Mouse (Mus musculus): ENCODE results near the gene Syngr2.

Gene Syngr2

DNA sequence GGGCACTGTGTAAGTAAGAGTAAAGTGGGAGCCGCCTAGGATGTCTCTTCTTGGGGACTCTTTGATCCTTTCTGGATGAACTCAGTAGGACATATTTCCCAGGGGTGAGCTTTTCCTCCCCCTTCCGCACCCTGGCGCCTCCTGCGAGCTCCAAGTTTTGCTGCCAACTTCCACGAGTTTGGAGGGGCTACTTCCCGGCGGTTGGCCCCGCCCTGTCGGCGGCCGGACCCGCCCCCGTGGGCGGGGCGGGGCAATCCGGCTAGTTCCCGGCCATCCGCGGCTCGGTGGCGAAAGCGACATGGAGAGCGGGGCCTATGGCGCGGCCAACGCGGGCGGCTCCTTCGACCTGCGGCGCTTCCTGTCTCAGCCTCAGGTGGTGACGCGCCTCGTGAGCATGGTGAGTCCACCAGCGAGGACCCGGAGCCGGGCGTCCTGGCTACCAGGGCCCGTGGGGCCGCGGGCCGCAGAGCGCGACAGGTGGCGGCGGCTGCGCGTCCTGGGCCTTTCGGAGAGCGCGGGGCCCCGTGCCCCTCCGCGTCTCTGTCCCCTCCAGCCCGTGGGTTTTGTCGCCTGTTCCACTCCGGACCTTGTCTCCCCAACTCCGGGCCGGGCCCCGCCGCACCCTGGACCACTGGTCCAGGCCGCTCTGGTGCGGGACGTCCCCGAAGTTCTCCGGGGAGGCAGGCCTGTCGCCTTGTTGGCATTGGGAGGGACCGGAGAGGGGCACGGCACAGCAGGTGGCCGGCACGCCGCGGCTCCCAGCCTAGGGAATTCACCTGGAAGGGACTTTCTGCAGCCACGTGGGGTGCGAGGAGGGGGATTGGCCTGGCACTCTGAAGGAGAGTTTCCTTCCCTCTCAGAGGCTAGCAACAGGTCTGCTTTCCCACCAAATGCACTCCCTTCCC lies at the start of gene Syngr2, which contains the start of gene Gm20708:
TSS of gene Syngr2 (plus strand) at position 262 of the 905 bp plus-strand sequence.
TSS of gene Gm20708 (plus strand) at position 262 of the 905 bp plus-strand sequence.
- DNase-seq (ENCODE audit: low read depth) = peak; percentile 71

DNA sequence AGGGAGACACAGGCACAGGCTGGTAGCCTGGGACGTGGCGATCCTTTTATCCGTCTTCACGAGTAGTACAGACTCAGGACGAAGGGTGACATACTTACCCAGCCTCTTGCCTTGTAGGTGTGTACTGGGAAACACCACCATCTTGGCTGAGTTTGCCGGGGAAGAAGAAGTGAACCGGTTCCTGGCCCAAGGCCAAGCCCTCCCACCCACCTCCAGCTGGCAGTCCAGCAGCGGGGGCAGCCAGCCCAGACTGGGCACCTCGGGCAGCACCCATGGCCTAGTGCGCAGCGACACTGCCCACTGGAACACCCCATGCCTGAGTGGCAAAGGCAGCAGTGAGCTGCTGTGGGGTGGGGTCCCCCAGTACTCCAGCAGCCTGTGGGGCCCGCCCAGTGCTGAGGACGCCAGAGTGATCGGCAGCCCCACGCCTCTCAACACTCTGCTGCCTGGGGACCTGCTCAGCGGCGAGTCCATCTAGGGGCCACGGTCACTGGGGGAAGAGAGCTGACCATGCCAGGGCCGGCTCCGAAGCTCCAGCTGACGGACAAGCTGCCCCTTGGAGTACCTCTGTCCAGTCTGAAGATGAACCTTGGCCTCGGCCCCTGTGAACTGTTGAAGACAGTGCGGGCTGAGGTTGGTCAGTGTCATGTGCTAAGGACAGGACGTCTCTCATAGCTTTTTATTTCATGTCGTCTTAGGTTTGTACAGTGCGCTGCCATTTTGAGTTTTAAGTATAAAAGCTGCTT lies 48.9 kb upstream of the Syngr2 start:
- no peak for DNase-seq (ENCODE audit: low read depth)

DNA sequence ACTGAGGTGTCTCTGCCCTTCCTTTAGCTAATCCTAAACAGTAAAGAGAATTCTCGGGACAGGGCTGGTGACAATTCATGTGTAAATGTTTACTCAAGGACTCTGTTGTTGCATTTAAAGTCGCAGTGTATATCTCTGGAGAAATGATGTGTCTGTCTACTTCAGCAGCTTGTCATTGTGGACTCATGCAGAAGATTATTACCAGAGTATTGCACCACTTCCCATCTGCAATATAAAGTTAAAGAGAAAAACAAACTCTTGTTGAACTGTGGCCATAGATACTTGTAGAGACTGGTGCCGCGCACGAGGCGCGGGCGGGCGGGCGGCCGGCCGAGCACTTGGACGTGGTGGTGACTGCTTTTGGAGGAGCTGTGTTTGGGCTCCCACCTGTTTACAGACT lies 47.7 kb upstream of the Syngr2 start:
- no peak for DNase-seq (ENCODE audit: low read depth)

DNA sequence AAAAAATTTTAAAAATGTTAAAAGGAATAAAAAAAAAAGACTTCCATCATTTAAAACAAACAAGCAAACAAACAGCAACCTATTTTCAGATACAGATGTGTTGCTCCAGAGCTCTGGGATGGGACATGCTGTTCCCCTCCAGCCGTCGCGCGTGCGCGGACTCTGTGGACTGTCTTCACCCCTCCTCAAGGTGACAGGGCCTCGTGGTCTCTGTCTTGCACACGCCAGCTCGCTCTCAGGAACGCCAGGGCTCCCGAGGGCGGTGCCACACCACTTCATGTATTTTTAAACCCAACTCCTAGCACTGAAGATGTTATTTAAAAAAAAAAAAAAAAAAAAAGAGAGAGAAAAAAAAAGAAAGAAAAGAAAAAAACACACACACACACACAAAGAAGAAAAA lies 47.2 kb upstream of the Syngr2 start:
- no peak for DNase-seq (ENCODE audit: low read depth)

DNA sequence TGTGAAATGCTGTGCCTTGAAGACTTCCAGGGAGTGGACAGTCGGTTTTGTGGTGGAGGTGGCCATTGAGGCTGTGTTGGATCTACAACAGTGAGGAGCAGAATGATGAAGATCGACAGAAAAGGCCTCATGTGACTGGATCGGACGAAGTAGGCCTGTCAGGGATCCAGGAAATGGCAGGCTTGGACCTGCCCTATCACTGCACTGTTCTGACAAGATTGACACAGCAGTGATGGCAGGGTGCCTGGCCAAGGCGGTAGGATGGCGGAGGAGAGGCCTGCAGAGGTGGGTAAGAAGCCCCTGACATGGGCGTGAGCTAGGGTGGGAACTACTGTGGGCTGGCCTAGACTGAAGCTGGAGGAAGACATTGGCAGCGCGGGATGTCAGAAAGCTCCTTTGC lies 45.1 kb upstream of the Syngr2 start:
- DNase-seq (ENCODE audit: low read depth) = no peak

DNA sequence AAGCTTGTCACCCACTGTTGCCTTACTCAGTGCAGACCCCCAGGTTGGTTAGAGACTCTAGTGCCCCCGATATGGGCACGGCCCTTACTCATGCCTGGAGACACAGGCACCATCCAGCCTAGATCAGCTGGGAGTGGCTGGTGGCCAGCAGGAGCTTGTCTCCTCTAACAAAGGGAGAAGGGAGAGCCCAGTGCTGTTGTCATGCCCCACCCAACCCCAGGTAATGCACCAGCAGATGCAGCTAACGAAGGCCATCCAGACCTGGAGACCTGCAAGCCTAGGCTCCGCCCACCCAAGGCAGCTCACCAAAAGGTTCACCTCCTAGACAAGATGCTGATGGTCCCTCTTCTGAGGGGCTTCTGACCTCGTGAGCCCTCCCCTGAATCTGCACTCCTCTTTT lies 44.1 kb upstream of the Syngr2 start:
- DNase-seq (ENCODE audit: low read depth) = no peak

DNA sequence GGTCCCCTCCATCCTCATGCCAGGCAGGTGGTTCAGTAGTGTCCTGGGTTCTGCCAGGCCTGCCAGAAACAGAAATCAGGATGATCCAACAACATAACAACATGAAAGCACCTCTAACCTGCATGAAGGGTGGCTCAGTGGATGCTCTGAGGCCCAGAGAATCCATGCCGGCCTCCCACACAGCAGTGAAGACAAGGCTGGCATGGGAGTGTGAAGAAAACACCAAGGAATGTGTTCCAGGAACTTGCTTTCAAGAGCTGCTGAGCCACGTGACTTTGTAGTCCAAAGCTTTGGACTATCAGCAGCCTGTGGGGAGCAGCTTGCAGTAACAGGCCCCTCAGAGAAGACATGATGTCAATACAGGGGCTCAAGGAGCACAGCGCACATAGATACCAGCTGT lies 43.2 kb upstream of the Syngr2 start:
- no peak for DNase-seq (ENCODE audit: low read depth)

DNA sequence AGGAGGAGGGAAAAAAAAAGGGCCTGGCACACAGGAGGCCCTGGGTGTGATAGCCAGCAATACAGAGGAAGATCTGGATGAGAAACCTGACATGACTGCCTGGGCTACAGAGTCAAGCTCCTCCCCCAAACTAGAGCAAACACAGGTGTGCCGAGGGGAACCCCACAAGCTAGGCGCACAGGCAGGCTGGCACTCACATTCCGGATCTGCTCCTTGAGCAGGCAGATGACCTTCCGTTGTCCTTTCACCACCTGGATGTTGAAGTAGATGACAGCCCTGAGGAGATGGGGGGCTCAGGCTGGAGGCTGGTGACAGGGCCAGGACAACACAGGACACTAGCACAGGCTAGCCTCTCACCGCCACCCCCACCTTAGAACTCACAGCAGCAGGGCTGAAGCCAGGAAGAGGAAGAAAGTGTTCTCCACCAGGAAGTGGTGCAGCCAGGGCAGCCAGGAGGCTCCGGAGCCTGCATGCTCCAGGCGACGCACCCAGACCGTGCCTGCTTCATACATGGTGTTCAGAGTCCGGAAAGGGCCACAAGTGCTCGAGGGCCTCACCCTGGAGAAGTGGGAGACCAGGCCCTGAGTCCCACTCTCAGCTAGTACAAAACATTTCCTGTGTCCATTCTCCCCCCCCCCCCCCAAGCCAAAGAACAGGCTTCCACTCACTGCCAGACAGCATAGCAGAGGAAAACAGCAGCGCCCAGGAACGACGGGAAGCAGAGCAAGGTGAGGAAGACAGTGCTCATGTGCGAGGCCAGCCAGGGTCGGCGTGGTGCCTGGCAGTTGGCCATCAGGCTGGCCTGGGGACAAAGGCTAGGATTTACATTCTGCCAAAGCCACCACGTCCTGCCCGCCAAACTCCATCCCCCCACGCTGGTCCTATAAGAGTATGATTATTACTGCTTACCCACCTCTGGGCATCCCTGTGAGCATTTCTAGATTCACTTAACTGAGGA lies 40.5 kb upstream of the Syngr2 start:
- no peak for DNase-seq (ENCODE audit: low read depth)

DNA sequence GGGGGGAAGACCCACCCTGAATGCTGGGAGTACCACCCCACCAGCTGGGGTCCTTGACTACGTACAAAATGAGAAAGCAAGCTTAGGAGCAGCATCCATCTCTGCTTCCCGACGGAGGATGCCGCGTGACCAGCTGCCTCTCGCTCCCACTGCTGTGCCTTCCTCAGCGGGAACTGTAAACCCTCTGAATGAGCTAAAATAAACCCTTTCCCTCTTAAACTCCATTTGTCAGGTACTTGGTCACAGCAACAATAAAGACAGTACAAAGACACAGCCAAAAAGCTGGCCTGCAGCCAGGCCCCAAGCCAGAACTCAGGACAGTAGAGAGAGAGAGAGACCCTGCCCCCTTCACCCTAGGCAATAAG lies 39.8 kb upstream of the Syngr2 start:
- DNase-seq (ENCODE audit: low read depth) = no peak

DNA sequence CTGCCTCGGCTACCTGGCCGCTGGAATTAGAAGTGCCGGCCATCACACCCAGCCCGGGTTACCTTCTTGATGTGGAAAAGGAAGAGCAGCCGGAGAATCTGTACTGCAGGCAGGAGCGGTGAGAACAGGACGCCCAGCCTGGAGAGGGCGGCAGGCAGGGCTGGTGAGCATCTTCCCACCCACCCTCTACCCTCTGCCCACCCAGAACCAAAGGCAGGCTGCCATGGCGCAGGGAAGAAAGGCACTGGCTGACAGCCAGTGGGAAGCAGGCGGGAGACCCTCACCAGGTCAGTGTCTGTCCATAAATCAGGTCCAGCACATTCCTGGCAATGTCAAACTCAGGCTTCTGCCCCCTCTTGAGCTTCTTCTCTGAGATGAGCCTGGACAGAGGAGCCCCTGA lies 39.1 kb upstream of the Syngr2 start:
- DNase-seq (ENCODE audit: low read depth) = no peak

DNA sequence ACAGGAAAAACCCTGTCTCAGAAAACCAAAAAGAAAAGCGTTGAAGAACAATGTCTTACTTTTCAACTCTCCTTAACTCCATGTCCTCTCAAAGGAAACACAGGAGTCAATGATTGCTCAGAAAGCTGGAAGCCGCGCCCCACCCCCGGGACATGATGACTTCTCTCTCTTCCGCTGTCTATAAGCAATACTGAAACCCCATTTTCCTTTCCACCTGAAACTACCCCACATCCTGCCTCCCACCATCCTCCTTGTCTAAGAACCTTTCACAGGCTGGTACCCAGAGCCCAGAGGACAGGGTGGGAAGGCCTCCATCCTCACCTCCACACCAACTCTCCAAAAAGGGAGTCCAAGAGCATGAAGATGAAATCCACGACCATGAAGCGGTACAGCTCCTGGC lies 37.1 kb upstream of the Syngr2 start:
- peak; percentile 43 for DNase-seq (ENCODE audit: low read depth)

DNA sequence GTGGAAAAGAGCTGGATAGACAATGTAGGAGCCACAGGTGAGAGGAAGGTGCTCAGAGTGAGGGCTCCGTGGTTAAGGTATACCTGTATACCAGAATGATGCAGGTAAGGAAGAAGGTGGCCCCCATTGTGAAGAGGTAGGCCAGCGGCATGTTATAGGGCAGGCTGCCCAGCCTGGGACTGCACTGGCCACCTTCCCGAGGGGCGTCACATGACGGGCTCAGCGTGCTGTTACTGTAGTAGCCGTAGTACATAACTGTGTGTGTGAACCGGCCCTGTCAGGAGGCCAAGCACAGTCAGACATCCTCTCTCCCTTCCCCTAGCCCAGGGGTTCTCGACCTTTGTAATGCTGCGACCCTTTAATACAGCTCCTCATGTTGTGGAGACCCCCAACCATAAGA lies 34.5 kb upstream of the Syngr2 start:
- DNase-seq (ENCODE audit: low read depth) = no peak

DNA sequence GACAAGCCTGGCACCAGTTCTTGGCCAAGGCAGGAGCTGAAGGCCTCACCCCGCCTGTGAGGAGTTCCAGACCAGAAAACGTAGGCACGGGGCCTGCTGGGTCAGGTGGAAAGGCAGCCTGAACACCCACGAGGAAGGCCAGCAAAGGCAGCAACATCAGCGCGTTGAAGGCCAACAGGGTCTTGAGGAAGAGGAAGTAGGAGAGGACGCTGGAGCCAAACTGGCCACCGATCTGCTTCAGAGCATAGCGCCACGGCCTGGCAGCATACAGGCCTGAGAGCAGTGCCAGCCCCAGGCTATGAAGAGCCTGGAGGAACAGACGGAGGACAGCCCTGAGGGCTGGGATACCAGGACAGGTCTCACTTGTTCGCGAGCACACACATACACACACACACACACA lies 33.9 kb upstream of the Syngr2 start:
- DNase-seq (ENCODE audit: low read depth) = no peak

DNA sequence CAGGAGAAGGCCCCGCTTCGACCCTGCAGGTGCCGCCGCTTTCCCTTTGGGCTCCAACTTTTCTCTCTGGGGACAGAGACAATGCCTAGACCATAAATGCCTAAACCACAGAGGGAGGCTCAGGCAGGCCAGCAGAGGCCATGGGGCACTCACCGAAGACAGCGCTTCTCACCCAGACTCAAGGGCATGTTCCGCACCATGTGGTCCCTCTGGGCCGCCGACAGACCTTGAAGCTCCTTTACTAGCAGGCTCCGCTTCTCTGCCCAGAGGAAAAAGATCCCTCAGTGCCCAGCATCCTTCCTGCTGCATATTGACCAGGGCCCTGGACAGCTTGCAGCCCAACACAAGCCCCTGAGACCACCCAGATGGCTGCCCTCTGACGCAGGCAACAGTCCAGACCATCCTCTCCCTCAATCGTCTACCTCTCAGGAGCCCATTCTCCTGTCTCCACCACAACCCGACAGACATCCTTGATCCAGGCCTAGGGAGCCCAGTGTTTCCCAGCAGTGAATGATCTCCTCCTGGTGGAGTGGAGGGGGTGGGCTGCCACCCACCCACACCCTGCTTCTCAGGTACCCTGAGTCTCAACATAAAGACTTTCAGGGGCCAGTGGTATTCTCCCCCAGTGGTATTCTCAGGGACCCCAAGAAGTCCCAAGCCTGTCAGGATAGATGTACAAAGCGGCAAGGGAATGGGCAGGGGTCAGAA lies 33.2 kb upstream of the Syngr2 start:
- no peak for DNase-seq (ENCODE audit: low read depth)

DNA sequence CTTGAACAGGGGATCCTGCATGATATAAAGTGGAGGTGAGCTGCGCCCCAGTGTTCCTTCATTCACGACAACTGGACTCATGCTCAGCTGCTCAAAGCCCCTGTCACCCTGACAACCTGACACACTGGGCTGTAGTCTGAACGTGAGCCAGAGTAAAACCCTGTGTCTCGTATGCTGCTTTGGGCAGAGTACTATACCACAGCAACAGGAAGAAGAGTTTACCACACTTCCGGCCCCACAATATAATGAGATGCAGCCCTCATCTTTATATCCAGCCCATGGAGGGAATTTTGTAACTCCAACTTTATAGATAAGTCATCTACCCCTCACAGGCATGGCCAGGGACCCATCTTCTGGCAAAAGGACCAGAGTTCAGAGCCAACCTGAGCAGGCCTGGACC lies 32.4 kb upstream of the Syngr2 start:
- DNase-seq (ENCODE audit: low read depth) = peak; percentile 78

DNA sequence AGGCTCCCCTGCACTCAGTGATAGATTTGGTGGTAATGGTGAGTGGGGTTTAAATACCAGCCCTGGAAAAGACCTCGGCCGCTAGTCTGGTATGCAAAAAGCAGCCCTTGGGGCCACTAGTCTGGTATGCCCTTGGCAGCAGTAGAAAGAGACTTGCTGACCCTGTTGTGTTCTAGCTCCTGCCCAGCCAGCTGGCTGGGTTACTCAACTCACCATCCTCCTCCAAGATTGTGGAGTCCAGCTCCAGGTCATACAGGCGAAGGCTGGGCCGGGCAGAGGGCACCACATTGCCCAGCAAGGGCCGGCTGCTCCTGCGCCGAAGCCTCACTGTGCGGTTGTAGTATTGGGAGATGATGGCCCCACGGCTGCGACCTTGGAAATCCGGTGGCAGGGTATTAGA lies 31.4 kb upstream of the Syngr2 start:
- no peak for DNase-seq (ENCODE audit: low read depth)

DNA sequence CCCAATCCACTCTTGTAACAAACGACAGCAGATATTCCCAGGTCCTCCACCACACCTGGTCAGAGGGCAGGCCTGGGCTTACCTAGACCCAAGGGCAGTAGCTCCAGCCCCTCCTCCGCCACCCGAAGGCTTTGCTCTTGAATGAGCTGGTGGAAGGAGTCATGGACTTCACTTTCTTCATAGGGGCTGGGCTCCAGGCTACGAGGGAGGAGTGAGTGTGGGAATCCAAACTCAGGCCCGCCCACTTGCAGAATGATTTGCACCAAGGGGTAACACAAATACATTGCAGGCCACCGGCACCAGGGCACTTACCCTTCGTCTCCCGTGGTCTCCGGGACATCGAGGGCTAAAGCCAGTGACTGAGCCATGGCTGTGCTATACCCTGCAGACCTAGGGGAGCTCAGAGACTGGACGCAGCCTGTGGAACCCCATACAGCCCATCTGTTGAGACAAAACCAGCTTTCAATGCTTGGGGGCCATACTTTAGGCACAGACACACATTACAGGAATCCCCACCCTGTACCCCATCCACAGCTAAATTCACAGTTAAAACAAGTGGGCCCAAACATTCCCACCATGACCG lies 30.5 kb upstream of the Syngr2 start:
- no peak for DNase-seq (ENCODE audit: low read depth)

DNA sequence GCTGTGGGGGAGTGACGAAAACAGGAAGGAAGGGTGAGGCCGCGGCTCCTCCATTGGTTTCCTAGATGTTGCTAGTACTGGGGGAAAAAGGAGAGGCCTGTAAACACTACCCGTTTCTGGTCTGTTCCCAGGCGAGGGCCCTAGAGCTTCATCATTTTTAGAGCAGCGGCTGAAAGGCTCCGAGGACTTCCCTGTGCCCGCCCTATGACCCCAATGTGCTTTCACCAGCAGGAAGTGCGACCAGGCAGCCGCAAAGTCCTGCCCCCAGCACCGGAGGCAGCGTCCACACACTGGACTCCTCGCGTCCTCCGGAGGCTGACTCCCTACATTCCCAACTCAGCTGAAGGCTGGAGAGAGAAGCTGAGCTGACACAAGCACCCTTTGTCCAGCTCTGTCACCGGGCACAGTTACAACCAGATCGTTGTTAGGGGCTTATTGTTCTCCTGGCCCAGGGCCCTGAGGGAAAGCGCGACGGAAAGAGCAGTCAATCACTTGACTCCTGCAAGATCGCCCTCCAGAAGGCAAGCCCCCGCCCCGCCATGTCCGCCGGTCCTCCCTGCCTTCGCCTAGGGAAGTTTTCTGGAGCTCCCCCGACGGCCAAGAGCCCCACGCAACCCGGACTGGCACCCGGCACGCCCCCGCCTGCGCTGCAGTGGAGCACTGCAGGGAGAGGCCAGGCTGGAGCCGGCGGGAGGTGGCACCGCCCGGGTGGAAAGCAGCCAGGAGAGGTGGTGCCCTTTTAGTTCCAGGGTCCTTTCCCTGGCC lies 29.9 kb upstream of the Syngr2 start:
- DNase-seq (ENCODE audit: low read depth) = peak; percentile 49

DNA sequence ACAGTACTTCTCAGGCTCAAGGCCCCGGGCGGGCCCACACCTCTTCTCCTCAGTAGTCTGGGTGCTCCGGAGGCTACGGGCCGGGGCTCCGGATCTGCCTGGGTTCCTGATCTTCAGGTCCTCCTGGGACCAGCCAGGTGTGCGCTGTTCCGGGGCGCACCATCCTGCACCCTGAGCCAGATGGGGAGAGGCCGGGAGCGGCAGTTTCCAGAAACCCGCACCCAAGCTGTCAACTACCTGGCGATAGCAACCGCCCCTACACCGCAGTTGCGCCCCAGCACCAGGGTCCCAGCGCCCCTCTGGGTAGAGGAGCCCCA lies 29.3 kb upstream of the Syngr2 start:
- DNase-seq (ENCODE audit: low read depth) = no peak

DNA sequence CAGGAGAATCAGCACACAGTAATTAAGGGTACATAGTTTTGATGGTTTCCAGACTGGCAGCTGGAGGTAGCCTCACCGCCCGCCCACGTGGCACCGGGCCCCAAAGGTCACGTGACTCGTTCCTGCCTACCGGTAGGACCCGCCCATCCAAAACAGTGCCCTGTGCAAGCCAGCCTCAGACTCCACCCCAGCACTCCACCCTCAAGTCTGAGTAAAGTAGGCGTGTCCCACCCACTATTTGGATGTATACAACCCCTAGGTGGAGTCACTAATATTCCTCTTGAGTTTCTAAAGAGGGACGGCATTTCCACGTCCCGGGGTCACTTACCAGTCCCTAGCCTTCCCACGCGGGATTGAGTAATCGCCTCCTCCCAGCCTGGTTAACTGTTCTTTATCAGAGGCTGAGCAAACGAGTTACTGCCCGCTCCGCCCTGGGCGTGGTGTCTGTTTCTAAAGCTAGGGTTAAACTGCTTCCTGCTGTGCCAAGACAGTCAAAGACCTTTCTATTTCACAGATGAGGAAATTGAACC lies 28.8 kb upstream of the Syngr2 start:
- peak; percentile 97 for DNase-seq (ENCODE audit: low read depth)

Measured in naive thymus-derived CD4-positive, alpha-beta T cell, adult 2 months (primary cell).